Mouse (Mus musculus) c-Kit-negative CD71-positive TER-119-positive erythroid progenitor cells, embryonic 14.5 days (primary cell): ENCODE measurements around the gene Krtap5-2.
"Not testable (repeated sequence)": the region's sequence is repeated elsewhere in the genome, so short reads cannot be mapped to it uniquely, and the experiment has no call there.

Experiments used
- DNase-seq: peaks from one replicate; pipeline ENCODE4 v3.0.0-alpha.2; 2013; ENCODE audit warnings: low read depth, low spot score

The Krtap5-2 gene

DNA sequence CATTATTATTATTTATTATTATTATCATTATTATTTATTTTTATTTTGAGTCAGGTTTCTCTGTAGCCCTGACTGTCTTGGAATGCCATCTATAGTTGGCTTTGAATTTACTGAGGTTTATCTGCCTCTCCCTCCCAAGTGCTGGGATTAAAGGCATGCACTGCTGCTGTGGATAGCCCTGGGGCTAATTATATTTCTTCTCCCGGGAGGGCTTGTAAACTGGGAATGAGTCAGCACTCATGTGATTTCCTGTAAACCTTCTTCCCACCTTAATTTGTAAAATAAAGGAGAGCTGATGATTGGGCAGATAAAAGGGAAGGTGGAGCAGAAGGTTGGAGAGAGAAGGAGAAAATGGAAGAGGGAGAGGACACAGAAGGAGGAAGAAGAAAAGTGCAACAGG is 35.1 kb downstream of the Krtap5-2 start:
- DNase-seq = no peak

DNA sequence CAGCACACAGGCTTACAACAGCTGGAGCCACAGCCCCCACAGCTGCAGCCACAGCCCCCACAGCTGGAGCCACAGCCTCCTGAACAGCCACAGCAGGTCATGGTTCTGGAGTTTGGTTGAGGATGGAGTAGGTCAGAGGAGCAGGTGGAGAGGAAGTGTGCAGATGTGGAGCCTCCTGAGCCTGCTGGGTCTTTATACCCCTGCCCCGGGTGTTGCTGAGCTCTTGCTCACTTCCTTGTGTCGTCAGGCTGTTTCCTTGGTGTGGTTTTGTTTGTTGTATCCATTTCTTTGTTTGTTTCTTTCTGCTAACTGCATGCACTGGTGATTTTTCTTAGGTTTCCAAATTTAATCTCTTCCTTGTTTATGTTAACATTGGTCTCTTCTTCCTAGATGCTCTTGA is 39.9 kb downstream of the Krtap5-2 start, which contains the start of gene Gm39115:
Gm39115 (minus strand) TSS at position 101 of the 400 bp plus-strand sequence.
- DNase-seq = not testable (repeated sequence)

DNA sequence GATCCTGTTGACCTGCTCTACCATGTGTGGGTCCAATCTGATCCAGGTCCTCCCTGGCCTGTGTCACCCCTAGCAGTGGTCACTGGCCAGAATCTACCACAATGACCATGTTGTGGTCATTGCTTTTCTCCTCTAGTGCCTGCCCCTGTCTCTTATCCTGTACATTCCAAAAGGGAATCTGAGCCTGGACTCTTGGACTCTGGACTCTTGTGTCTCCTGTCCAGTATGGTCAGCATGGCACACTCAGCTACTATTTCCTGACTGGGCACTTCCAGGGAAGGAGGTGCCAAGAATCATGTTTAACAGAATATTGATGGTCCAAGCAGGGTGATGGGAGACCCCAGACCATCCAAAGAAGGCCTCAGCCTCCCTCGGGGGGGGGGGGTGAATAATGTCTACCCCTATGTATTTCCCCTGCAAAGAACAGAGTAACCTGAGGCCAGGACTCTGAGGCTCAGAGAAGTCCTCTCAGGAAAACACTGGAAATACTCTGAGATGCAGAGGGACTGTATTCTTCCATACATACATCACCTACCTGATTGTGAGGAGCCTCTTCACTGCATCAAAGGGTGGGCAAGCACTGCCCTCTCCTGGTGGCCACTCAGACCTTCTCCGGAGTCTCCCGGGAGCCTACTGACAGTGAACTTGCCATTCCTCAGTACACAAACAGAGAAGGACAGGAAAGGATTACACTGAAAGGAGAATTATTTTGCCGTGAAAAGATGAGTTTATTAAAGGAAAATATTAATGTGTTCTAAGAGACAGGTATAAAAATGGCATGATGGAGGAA is 41.4 kb downstream of the Krtap5-2 start:
- DNase-seq = no peak

DNA sequence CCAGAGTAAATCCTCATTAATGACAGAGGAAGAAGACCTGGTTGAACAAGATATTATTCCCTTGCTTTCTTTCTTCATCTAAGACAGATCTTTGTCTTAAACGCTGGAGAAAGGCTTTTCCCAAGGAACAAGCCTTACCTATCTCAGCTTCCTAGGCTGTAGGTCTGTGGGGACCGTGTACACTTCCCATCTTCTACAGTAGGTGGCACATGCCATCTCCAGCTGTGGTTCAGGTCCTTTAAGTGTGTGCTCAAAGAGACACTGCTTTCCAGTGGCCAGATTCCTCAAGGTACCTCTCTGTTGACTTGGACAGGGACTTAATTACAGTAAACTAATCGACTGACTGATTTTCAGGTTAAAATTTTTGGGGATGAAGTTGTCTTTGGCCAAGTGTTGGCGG is 47.0 kb downstream of the Krtap5-2 start:
- DNase-seq = no peak
